Mouse (Mus musculus) G1E (cell line): ENCODE results near the gene Slc38a2.

ENCODE experiments used
- CTCF ChIP-seq: IDR thresholded peaks from 2 replicates; pipeline ENCODE4 v1.5.1; 2012; ENCODE audit warnings: low read depth, low read length, inconsistent platforms, mixed read lengths
- GATA1 ChIP-seq: IDR thresholded peaks from 2 replicates; pipeline ENCODE4 v1.6.1; 2012; ENCODE audit warnings: borderline replicate concordance, low read length, inconsistent platforms, mixed read lengths
- POLR2AphosphoS5 ChIP-seq: IDR thresholded peaks from 2 replicates; pipeline ENCODE4 v1.6.1; 2012; ENCODE audit warnings: low read depth, low read length, inconsistent platforms; ENCODE audit not compliant: insufficient replicate concordance

DNA sequence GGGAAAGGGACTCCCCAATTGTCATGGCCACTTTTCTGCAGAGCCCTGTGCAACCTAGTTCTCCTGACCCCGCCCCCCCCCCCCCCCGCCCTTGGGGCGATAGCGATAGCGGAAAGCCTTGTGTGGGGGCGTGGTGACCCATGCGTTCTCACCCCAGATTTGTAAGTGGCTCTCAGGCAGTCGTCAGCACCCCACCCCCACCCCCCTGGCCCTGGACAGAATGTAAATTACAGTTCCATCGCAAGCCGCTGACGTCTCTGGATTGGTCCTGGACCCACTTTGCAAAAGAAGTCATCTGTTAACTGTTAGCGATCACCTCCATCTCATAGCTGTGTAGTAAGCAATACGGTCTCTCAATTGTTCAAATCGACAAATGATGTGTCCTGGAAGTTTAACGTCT lies 52.2 kb downstream of the Slc38a2 start:
- TF ChIP-seq CTCF (no peak), POLR2AphosphoS5 (no peak), GATA1 (no peak)
